Mouse (Mus musculus): Measurements from ENCODE around the gene Syde2.
"Not testable (repeated sequence)": the region's sequence is repeated elsewhere in the genome, so short reads cannot be mapped to it uniquely, and the experiment has no call there.

The Syde2 gene

GRCm38 (mm10) chr3:145964473-145964872 lies 23.2 kb upstream of the Syde2 start:
- in situ Hi-C loops (cut with MboI, MseI): no loop called here

DNA sequence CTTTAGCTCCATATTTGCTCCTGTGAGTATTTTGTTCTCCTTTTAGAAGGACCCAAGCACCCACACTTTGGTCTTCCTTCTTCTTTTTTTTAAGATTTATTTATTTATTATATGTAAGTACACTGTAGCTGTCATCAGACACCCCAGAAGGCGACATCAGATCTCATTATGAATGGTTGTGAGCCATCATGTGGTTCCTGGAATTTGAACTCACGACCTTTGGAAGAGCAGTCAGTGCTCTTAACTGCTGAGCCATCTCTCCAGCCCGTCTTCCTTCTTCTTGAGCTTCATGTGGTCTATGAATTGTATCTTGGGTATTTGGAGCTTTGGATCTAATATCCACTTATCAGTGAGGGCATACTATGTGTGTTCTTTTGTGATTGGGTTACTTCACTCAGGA lies 22.1 kb upstream of the Syde2 start:
- in situ Hi-C loops (cut with MboI, MseI): not testable (repeated sequence)

DNA sequence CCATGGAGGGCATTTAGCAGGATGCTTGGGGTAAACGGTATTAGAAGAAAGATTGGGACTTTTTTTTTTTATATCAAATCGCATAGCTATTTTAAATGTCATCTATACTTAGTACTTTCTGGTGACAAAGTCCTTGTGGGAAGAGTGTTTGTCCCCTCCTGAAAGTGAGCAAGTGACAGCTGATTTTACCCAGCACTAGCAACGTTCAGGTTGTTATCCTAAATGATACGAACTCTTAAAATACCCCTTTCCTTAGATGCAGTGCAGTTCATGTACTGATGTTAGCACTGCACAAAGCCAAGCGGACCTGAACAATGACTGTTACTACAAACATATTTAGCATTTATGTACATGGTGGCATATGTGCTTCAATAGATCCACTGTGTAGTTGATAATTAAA lies 20.9 kb upstream of the Syde2 start:
- in situ Hi-C loops (cut with MboI, MseI): no loop called here

GRCm38 (mm10) chr3:145969031-145969501 lies 18.6 kb upstream of the Syde2 start:
- in situ Hi-C loops (cut with MboI, MseI): no loop called here

DNA sequence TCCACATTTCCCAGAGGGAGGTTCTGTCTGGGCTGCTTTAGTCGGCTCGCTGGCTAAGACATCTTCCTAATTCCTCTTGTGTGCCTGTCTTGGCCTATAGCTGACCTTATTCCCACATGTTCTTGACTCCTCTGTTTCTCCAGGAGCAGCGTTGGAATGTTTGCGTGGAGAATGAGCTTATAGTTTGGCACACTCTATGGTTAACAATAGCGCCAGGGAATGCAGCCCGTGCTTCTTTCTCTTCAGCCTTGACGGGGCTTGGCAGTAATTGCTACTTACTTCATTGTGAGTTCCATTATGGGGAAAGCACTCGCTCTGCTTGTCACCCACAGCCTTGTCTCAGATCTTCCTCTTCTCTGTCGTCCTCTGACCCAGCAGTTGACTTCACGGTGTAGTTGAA lies 16.2 kb upstream of the Syde2 start:
- in situ Hi-C loops (cut with MboI, MseI): no loop called here

DNA sequence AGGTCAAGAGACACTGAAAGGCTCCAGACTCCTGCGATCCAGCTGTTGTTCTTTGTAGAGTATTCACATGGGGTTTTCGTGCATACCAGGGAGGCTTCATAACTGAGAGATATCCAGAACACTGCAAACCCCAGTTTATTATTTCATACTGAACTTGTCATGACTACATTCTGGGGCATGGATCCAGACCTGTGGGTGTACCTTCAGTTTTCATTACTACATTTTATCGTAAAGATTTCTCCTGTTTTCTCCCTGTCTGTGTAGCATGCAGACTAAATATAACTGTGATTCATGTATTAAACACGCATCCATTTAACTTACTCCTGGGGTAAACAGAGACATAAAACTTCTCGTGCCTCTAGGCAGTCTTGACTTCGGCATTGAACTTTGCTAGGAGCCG lies 12.7 kb upstream of the Syde2 start:
- in situ Hi-C loops (cut with MboI, MseI): no loop called here

- in situ Hi-C loops (cut with MboI, MseI): no loop called here
These were observed 2.2 kb upstream of the Syde2 start for GRCm38 (mm10) chr3:145985333-145985925.

- in situ Hi-C loops (cut with MboI, MseI): no loop called here
These were observed 1.2 kb upstream of the Syde2 start for GRCm38 (mm10) chr3:145986317-145987001.

DNA sequence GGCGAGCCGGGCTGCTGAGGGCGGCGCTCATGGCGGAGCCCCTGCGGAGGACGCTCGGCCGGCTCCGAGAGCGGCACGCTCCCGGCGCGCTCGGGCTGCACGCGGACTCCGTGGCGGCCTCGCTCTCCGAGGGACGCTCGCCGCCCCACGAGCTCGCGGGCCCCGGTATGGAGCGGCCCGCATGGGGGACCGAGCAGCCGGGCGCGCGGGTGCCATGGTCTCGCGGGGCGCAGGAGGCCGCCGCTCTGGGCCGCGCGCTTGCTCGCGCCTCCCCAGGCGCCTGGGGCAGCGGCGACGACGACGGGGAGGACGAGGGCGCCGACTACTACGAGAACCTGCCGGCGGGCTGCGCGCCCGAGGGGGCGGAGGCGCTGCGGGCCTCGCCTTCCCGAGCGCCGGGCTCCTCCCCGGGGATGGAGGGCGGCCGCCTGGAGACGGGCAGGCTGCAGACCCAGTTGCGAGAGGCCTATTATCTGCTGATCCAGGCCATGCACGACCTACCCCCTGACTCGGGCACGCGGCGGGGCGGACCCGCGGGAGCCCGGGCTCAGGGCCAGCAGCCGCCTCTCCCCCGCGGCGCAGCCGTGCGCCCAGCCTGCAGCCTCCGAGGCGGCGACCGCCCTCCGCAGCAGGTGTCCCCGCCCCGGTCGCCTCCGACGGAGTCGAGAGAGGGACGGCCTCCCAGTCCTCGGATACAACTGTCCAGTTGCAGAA lies 457 bp downstream of the Syde2 start:
- in situ Hi-C loops (cut with MboI, MseI): no loop called here

DNA sequence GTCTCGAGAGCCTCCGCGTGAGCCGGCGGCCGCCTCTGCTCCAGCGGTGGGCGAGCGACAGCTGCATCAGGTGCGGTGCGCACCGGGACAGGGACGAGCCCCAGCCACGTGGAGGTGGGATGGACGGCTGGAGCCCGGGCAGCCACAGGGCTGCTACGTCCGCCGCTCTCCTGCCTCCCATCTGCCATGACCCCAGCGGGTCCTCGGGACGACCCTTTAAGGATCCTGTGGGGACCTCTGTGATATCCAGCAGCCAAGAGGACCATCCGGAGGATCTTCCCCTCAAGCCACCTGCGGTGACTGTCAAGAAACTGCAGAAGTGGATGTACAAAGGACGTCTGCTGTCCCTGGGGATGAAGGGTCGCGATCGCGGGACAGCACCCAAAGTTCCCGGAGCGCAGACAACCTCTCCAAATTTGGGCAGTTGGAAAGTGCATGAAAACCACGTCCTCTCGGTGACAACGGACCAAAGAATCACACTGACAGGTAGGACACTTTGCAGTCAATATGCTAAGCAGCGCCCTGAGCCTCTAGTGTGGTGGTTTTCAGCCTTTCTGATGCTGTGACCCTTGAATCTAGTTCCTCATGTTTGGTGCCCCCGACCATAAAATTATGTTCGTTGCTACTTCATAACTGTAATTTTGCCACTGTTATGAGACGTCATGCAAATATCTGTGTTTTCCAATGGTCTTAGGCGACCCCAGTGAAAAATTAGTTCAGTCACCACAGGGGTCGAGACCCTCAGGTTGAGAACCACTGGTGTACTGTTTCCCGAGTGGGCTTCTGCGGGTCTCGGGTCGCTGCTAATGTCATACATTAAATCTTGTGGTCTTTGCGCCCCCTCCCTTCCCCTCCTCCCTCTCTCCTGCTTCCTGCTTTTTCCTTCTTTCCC lies 1.3 kb downstream of the Syde2 start:
- in situ Hi-C loops (cut with MboI, MseI): no loop called here

DNA sequence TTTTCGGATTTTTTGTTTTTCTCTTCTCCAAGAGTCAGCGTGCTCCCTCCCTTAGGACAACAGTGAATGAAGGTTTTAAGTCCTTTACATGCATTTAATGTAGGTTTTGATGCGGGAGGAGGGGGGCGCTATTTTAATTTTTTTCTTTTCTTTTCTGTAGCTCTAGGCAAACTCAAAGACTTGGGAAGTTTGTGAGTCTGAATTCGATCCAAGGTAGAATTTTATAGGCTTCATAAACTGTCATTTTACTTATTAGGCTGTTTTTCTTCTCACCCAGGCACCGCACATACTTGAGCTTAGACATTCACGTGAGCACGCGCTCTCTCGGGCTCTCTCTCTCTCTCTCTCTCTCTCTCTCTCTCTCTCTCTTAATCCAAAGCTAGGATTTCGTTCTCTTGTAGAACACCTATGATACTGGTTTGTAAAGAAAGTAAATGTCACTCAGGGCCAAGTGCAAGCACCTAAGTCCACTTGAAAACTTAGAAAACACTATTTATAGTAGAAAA lies 2.0 kb downstream of the Syde2 start:
- in situ Hi-C loops (cut with MboI, MseI): no loop called here

GRCm38 (mm10) chr3:145991130-145991529 lies 3.5 kb downstream of the Syde2 start:
- in situ Hi-C loops (cut with MboI, MseI): no loop called here

DNA sequence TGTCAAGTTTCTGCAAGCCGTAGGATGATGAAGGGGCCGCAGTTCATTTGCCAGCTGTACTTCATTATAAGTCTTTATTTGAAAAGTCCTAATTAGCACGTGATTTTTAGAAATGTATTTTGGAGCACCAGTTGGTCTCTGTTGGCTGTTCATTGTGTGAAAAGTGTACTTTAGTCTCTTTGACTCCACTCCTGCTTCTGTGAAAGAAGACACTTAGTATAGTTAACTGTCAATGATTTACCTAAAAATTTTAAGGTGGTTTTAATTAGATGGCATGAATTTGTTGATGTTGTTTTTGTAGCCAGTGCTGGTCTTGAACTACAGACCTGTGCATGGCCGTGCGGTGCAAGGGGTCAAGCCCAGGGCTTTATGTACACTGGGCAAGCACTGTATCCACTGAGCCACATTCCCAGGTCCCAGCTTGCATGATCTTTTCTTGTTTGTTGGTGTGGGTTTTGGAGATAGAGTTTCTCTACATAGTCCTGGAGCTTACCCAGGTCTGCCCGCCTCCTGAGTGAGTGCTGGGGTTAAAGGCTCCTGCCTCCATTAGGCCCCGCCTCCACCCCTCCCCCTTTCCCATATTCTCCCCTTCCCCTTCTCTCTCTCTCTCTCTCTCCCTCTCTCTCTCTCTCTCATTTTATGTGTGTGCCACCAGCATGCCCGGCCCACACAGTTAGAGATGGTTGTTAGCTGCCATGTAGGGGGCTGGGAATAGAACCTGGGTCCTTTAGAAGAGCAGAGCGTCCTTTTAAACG lies 4.5 kb downstream of the Syde2 start:
- in situ Hi-C loops (cut with MboI, MseI): no loop called here

GRCm38 (mm10) chr3:145992796-145993195 lies 5.1 kb downstream of the Syde2 start:
- in situ Hi-C loops (cut with MboI, MseI): no loop called here

DNA sequence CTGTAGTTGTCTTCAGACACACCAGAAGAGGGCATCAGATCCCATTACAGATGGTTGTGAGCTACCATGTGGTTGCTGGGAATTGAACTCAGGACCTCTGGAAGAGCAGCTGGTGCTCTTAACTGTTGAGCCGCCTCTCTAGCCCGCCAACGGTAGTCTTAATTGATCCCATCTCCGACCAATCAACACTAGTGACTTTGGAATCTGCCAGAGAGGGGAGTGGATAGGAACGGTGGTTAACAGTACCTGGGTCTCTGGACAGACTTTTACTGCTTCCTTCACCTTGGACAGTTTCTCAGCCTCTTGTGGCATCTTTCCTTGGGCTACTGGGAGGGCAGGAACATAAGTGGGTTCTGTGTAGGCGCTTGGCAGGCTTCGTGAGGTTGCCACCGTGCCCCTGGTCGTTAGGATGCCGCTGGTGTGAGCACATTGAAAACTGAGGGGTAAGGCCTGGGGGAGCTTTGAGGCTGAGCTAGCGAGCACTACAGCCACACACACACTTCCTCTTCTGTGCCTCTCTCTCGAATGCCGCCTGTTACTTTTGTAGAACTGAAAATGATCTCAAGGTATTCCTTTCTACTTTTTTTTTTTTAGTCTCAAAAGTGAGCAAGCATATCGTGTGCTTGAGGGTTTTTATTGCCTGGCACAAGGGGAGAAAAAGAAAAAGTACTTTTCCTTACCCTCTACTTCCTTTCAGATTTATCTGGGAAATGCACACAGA lies 6.0 kb downstream of the Syde2 start:
- in situ Hi-C loops (cut with MboI, MseI): no loop called here

GRCm38 (mm10) chr3:145995489-145995888 lies 7.8 kb downstream of the Syde2 start:
- in situ Hi-C loops (cut with MboI, MseI): no loop called here

- in situ Hi-C loops (cut with MboI, MseI): not testable (repeated sequence)
These were observed 8.9 kb downstream of the Syde2 start for GRCm38 (mm10) chr3:145996539-145996938.

DNA sequence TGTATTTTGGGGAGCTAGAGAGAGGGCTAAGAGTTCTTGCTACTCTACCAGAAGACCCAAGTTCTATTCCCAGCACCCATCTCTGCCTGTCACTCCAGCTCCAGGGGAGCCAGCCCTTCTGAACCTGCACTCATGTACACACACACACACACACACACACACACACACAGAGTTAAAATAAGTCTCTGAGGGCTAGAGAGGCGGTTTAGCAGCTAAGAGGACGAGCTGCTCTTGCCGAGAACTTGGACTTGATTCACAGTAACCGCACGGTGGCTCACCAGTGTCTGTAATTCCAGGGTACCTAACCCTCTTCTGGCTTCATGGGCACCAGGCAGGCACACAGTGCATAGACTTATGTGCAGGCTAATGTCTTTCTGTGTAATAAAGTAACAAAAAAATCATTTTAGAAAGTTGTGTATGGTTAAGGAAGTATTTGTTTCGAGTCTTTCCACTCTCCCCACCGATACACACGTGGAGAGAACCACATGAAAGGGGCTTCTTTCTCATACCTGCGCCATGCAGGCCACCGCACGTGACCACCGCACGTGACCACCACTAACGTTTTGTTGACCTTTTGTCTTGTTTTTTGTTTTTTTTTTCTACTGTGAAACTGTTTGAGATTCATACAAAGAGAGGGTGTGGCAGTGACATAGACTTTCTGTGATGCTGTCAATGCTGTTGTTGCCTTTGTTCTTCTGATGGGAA lies 16.8 kb downstream of the Syde2 start:
- in situ Hi-C loops (cut with MboI, MseI): no loop called here

DNA sequence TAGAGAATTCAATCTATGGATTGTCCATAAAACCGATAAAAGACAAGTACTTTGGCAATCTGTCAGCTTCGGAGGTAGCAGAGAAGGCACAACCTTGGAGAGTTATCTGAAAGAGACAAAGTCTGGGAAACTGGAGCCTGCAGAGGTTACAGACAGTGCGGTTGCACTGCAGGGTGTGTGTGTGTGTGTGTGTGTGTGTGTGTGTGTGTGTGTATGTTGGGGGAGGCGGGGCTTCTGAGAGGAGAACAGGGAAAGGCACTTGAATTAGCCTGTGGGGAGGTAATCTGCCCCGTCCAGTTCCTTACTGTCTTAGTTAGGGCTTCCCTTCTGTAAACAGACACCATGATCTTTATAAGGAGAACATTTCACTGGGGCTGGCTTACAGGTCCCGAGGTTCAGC lies 20.2 kb downstream of the Syde2 start:
- in situ Hi-C loops (cut with MboI, MseI): no loop called here
